Mouse (Mus musculus): Measurements from ENCODE around the gene Upk3bl.
"Not testable (repeated sequence)": the region's sequence is repeated elsewhere in the genome, so short reads cannot be mapped to it uniquely, and the experiment has no call there.

Upk3bl gene

DNA sequence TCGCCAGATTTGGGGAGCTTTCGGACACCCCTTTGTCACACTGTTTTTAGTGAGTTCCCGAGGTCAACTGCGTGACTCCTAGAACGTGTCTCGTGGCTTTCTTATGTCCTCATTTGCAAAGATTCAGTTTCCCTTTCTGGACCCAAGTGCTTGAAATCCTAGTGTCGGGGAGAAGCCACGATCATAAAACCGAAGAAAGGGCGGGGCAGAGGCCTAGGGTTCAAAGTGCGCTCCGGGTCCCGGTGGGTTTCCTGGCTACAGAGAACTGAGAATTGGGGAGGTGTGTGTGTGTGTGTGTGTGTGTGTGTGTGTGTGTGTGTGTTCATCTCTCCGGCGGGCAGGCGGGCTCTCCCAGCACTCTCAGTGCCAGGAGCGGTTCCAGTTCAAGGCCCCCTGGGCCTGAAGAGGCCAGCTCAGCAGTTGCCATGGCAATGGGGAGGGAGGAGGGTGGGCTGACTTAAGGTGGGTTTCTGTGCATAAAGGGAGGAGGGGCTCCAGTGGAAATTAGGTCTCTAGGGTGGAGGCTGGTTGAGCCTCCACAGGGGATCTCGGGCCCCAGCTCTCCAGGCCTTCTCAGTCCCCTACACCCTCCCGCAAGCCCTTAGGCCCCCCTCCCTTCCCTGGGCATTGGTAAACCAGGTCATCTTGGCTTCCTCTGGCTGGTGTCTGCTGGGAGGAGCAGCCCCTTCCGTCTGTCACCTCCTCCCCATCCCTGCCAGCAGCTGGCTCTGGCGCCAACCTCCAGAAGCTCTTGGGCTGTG, 30.8 kb downstream of the Upk3bl start:
- DNase-seq (ENCODE audit: low spot score) = no peak

GRCm38 (mm10) chr5:136086290-136086689, 32.0 kb downstream of the Upk3bl start:
- DNase-seq (ENCODE audit: low spot score) = no peak

DNA sequence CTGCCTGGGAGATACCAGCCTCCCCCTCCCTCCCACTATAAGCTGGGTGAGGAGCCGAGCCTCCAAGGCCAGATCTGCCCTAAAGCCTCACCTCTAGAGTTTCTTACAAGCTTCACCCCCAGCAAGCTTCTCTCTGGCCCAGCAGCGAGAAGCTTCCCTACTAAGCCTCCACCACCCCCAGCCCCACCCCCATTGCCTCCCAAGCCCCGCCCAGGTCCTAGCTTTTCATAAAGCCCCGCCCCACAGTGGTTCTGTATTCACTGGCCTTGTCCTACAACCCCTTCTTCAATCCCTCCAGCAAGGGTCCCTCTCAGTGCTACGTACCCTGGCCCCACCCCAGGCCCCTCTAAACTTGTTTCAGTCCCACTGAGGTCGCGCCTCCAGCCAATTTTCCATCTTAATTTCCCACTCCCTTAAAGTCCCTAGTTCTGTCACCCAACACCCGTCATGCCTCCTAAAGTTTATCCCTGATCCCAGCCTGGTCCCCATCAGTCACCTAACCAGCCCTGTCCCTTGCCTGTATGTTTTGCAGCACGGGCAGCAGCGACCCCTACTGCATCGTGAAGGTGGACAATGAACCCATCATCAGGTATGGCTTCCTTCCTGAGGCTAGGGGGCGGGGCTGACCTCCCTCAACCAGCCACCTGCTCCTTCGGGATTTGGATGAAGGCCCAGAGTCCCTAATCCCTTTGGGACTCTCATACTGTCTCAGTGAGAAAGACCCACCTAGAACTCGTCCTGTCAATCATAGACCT, 34.7 kb downstream of the Upk3bl start:
- DNase-seq (ENCODE audit: low spot score) = no peak

GRCm38 (mm10) chr5:136091927-136092326, 37.6 kb downstream of the Upk3bl start:
- DNase-seq (ENCODE audit: low spot score) = no peak

DNA sequence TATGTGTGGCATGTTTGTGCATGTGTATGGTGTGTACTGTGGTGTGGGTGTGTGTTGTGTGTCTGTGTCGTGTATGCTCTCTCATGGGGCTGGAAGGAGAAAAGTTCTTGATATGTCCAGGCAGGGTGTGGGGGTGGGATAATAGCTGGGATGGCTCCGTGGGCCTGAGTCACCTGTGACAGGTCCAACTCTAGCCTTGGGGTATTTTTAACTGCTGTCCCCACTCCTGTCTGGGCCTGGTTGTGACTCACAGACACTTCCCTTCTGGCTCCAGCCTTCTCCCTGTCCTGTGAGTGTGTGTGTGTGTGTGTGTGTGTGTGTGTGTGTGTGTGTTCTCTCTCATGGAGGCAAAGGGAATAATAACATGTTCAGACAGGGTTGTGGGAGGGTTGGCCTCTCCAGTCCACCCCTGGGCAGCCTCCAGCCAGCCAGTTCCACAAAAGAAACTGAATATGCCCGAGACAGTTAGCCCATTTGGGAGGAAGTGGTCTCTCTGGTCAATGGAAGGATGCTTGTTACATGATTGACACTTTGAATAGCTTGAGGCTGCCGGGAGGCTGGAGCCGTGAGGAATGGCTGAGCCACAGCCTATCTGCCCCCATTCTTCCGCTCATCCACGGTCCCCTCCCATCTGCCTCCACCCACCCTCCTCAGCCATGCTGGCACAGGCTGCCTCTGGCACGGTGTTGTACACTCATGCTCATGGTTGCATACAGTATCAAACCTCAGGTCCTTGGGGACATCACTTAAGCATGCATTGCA, 40.1 kb downstream of the Upk3bl start:
- DNase-seq (ENCODE audit: low spot score) = no peak

DNA sequence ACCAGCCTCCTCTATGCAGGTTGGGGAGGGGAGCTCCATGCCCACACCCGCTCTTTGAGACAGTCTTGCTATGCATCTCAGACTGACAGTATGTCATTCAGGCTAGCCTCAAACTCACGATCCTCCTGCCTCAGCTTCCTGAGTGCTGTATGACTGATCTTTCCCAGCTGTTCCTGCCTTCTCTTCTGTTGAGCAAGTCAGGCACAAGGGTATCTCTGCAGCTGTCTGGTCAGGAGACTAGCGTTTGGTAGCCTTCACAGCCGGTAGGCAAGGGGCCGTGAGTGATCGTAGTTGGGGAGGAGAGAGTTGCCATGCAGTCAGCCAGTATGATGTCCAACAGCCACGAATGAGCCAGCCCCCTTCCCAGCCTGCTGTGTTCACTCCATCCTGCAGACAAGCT, 40.8 kb downstream of the Upk3bl start:
- DNase-seq (ENCODE audit: low spot score) = no peak

DNA sequence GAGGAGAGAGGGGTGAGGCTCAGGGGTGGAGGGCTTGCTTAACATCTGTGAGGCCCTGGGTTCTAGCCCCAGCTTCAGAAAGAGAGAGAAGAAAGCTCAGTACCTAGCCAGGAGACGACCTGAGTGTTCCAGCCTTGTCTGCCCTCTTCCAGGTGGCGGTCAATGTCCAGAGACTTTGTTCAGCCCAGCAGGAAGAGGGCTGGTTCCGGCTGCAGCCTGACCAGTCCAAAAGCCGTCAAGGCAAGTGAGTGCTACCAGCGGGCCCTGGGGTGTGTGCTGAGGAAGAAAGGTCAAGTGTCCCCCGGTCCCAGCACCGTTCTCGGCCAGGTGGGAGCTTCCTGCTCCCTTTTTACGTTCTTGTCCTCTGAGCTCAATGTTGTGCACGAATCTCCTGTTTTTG, 44.2 kb downstream of the Upk3bl start:
- DNase-seq (ENCODE audit: low spot score) = no peak

GRCm38 (mm10) chr5:136102099-136102820, 48.0 kb downstream of the Upk3bl start:
- DNase-seq (ENCODE audit: low spot score) = peak; percentile 68

DNA sequence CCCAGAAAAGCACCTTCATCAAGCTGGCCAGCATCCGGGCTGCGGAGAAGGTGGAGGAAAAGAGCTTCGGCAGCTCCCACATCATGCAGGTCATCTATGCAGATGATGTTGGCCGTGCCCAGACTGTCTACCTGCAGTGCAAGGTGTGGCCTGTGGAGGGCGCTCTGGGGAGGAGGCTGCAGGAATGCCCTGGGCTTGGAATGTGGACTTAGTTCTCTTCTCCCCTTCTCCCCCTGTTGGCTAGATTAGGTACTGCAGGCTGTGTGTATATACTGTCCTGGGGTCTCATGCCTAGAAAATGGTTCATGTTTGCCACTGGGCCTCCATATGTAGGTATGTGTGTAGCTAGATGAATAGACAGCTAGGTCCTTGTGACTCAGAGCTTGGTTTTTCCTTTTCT, 50.2 kb downstream of the Upk3bl start:
- no peak for DNase-seq (ENCODE audit: low spot score)

DNA sequence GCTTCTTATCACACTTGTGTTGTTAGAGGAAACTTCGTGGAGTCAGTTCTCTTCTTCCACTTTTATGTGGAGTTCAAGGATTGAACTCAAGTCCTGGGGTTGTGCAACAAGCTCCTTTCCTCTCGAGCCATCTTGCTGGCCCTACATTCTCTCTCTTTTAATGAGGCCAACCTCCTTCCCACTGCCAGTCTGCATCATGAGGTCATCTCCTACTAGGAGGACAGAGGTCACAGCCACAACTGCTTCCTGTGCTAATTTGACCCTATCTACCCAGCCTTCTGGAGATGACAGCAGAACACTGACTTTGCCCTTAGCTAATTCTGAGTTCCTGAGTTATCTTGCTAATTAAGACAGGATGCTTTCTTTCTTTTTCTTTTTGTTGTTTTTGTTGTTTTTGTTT, 54.2 kb downstream of the Upk3bl start:
- no peak for DNase-seq (ENCODE audit: low spot score)

- DNase-seq (ENCODE audit: low spot score) = no peak
These were observed 54.8 kb downstream of the Upk3bl start for GRCm38 (mm10) chr5:136109042-136109441.

DNA sequence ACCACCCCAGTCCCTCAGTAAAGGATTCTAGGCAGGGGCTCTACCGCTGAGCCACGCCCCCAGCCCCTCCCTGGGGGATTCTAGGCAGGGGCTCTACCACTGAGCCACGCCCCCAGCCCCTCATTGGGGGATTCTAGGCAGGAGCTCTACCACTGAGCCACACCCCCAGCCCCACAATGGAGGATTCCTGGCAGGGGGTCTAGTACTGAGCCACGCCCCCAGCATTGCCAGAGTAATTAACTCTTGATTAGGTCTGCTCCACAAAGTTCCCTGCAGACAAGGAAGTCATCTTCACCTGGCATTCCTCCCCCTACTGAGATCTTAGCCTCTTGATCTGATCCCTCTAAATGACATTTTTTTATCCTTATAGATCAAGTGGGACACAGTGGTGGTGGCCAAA, 59.3 kb downstream of the Upk3bl start:
- not testable (repeated sequence) for DNase-seq (ENCODE audit: low spot score)
